Mouse (Mus musculus) heart, postnatal 0 days (tissue): ENCODE measurements around the gene Zbp1.

Source experiments
- CTCF ChIP-seq: IDR thresholded peaks from 2 replicates; pipeline ENCODE4 v1.5.1; 2016; ENCODE audit warnings: antibody characterized with exemption, control low read depth, low read depth
- EP300 ChIP-seq: IDR thresholded peaks from 2 replicates; pipeline ENCODE4 v1.6.1; 2016; ENCODE audit warnings: antibody characterized with exemption, low read depth

- TF ChIP-seq CTCF (no peak), EP300 (no peak)
Observed at GRCm38 (mm10) chr2:173245258-173245657, 26.5 kb upstream of the Zbp1 start.
